Mouse (Mus musculus) T-cell, adult 66 days (primary cell): ENCODE data around the gene Mylk2. TPM values are rescaled to one million over a fixed set of nuclear protein-coding genes. Genes with fewer than 3 reads are reported as not detected.

Source experiments
- total RNA-seq, 2 experiments: library from RNA; stranded (reverse); gene quantifications; 3 replicates in 1 of 2; 4 replicates in 1 of 2; pipeline ENCODE4 v1.2.4; 2023

The Mylk2 gene
- total RNA-seq: not detected

DNA sequence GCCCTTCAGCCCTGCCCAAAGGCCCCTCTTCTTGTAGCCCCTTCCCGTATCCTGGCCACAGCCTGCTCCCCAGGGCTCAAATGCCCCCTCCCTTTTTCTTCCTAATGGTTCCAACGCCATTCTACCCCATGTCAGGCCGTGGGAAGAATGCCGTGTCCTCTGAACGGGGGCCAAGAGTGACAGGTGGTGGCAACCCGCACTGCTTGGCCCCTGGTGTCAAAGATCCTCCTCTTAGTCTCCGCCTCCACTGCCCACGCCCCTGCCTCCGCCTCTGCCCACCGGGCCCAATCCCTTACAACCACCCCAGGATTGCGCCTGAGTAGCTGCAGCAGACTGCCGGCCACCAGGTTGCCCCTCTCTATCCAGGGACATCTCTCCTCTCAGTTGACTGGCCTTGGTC, at the start of gene Mylk2:
TSS of gene Mylk2 (plus strand) at position 322 of the 400 bp plus-strand sequence.

DNA sequence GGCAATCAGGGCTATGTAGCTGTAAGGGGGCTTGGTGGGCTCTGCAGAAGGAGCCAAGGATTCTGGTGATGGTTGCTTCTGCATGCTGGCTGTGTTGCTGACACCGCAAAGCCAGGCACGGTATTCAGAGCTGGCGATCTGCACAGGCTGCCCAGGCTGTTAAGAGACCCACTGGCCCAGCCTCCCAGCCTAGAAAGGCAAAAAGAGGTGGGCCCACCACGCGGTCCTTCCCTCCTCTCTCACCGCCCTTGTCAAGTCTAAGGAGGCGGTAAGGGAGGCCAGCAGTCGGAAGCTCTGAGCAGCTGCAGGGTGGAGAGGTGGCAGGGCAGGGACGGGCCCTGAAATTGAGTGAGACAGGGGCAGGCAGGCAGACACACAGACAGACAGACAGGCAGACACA, 21.9 kb downstream of the Mylk2 start, which contains the start of gene Foxs1:
TSS of gene Foxs1 (minus strand) at position 161 of the 400 bp plus-strand sequence.

DNA sequence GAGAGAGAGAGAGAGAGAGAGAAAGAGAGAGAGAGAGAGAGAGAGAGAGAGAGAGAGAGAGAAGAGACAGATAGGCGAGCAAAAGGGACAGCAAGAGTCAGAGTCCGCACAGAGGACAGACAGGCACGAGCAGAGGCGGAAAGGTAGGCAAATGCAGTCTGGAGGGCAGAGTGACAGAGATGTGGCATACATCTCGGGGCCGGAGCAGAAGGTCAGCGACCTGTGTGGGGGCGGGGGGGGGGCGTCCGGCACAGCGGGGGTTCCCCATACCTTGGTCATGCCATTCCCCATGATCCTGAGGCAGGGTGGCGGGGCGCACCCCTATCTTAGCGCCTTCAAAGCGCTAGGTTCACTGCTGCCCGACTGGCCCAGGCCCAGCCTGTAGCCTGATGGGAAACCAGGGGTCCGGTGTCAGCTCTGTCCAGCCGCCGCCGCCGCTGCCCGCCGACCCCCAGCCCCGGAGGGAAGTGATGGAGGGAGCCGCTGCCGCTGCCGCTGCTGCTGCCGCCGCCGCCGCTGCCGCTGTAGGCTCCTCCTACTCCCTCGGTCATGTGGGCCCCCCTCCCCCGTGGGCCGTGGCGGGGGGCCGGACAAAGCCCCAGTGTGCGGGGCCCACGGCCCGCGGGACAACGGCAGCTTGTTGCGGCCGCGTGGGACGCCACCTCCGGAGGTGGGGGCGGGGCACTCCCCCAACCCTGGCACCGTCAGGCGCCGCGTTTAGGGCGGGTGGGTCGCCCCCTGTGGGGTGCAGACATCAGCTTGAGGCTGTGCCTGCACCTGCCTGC, 40.1 kb downstream of the Mylk2 start, which contains the start of gene Dusp15:
TSS of gene Dusp15 (minus strand) at position 634 of the 785 bp plus-strand sequence.

DNA sequence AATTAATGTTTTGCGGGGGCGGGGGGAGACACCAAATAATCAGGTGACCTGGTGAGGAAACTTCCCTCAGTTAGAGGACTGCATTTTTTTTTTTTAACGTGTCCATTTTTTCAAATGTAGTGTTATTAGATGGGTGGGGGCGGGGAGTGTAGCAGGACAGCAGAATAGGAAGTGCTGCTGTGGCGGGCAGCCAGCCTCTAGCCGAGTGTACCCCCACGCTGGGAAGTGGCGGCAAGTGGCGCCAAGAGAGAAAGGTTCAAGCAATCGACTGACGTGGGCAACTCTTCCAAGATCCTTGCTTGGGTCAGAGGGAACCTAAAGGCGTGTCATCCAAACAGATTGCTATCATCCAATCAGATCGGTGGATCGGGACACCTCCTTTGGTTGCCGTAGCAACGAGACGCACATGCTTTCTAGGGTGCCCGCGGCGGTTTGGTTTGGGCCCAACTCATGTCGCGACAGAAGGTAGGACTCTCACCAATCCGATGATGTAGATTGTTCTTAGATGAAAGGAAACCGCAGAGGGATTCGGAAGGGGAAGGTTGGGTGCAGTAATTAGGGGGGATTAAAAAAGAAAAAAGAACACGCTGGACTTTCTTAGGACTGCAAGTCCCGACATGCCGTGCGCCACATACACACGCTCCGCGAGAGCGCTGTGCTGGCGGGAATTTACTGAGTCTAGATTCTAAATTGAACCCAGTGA, 51.1 kb downstream of the Mylk2 start, which contains the start of gene Ttll9:
TSS of gene Ttll9 (plus strand) at position 395 of the 703 bp plus-strand sequence.

Other genes with a start within 250 kb of the Mylk2 start
- gene H13, start 241.9 kb upstream of the Mylk2 start, total RNA-seq: 100 to 1,000 TPM; 161 to 185 TPM
- 10 to 100 TPM; 37.7 to 40.0 TPM for gene Mcts2, start 224.3 kb upstream of the Mylk2 start, total RNA-seq
- gene Id1, start 175.1 kb upstream of the Mylk2 start, total RNA-seq: 1 to 10 TPM; 1.2 to 4.1 TPM
- gene Cox4i2, start 157.2 kb upstream of the Mylk2 start, total RNA-seq: not detected
- gene Bcl2l1, start 79.6 kb upstream of the Mylk2 start, total RNA-seq: 10 to 100 TPM; 24.9 to 30.8 TPM
- 1 to 10 TPM; 2.6 to 3.5 TPM for gene Tpx2, start 63.4 kb upstream of the Mylk2 start, total RNA-seq
- gene Foxs1, start 21.9 kb downstream of the Mylk2 start, total RNA-seq: not detected
- gene Dusp15, start 40.3 kb downstream of the Mylk2 start, total RNA-seq: not detected
- gene Ttll9, start 51.1 kb downstream of the Mylk2 start, total RNA-seq: not detected
- 100 to 1,000 TPM; 102 to 111 TPM for gene Pdrg1, start 104.1 kb downstream of the Mylk2 start, total RNA-seq
- gene Xkr7, start 120.5 kb downstream of the Mylk2 start, total RNA-seq: not detected
- under 1 TPM in 1 of 2 experiments, not detected in 1; 0.41 TPM for gene Ccm2l, start 154.6 kb downstream of the Mylk2 start, total RNA-seq
- 1 to 10 TPM; 3.0 to 4.2 TPM for gene Hck, start 197.1 kb downstream of the Mylk2 start, total RNA-seq
- gene Tm9sf4, start 250.0 kb downstream of the Mylk2 start, total RNA-seq: 10 to 100 TPM; 81.0 to 83.5 TPM